Mouse (Mus musculus) kidney, postnatal 36 days (tissue): ENCODE data around the gene Dhx58.

Experiments used
- DNase-seq, 2 experiments: peaks; one replicate each; pipeline ENCODE4 v3.0.0; 2021 to 2022; ENCODE audit warnings: mixed read lengths in 2 of 2

Gene Dhx58

GRCm38 (mm10) chr11:100703851-100704531, at the start of gene Dhx58:
Dhx58 (minus strand) TSS chr11:100704271.
- DNase-seq: peak in 1 of 2 experiments; percentile 36

- peak; percentile 30 to 46 for DNase-seq
Measured at GRCm38 (mm10) chr11:100752294-100752693, 48.2 kb upstream of the Dhx58 start.

- DNase-seq: no peak
Measured at GRCm38 (mm10) chr11:100750127-100750526, 46.1 kb upstream of the Dhx58 start.

- no peak for DNase-seq
Measured at GRCm38 (mm10) chr11:100749469-100749868, 45.4 kb upstream of the Dhx58 start.

GRCm38 (mm10) chr11:100748620-100749019, 44.5 kb upstream of the Dhx58 start:
- DNase-seq: no peak

GRCm38 (mm10) chr11:100747114-100747513, 43.0 kb upstream of the Dhx58 start:
- DNase-seq: no peak

GRCm38 (mm10) chr11:100746546-100746945, 42.5 kb upstream of the Dhx58 start:
- DNase-seq: no peak

GRCm38 (mm10) chr11:100745085-100745484, 41.0 kb upstream of the Dhx58 start:
- peak in 1 of 2 experiments; percentile 67 for DNase-seq

- DNase-seq: peak; percentile 86 to 87
Measured at GRCm38 (mm10) chr11:100741348-100741747, 37.3 kb upstream of the Dhx58 start.

- no peak for DNase-seq
Measured at GRCm38 (mm10) chr11:100738749-100739148, 34.7 kb upstream of the Dhx58 start.

- DNase-seq: peak; percentile 98 to 100
Measured at GRCm38 (mm10) chr11:100738066-100738604, 34.1 kb upstream of the Dhx58 start, which contains the start of gene Rab5c. Rab5c (minus strand) TSS chr11:100738215.

- peak in 1 of 2 experiments; percentile 36 for DNase-seq
Measured at GRCm38 (mm10) chr11:100737105-100737733, 33.1 kb upstream of the Dhx58 start.

- DNase-seq: peak in 1 of 2 experiments; percentile 42
Measured at GRCm38 (mm10) chr11:100736746-100737080, 32.6 kb upstream of the Dhx58 start.

GRCm38 (mm10) chr11:100735954-100736745, 32.1 kb upstream of the Dhx58 start:
- DNase-seq: peak in 1 of 2 experiments; percentile 53

GRCm38 (mm10) chr11:100735134-100735865, 31.2 kb upstream of the Dhx58 start:
- no peak for DNase-seq

- peak; percentile 66 to 72 for DNase-seq
Measured at GRCm38 (mm10) chr11:100730477-100731205, 26.6 kb upstream of the Dhx58 start.

- no peak for DNase-seq
Measured at GRCm38 (mm10) chr11:100729976-100730375, 25.9 kb upstream of the Dhx58 start.

- DNase-seq: no peak
Measured at GRCm38 (mm10) chr11:100728601-100729000, 24.5 kb upstream of the Dhx58 start.

GRCm38 (mm10) chr11:100727201-100727600, 23.1 kb upstream of the Dhx58 start:
- DNase-seq: peak; percentile 64 to 76

GRCm38 (mm10) chr11:100724919-100725512, 20.9 kb upstream of the Dhx58 start:
- peak; percentile 52 to 56 for DNase-seq

GRCm38 (mm10) chr11:100722493-100723028, 18.5 kb upstream of the Dhx58 start:
- peak; percentile 68 to 69 for DNase-seq
